Mouse (Mus musculus): ENCODE data around the gene Ahr.

Gene Ahr

DNA sequence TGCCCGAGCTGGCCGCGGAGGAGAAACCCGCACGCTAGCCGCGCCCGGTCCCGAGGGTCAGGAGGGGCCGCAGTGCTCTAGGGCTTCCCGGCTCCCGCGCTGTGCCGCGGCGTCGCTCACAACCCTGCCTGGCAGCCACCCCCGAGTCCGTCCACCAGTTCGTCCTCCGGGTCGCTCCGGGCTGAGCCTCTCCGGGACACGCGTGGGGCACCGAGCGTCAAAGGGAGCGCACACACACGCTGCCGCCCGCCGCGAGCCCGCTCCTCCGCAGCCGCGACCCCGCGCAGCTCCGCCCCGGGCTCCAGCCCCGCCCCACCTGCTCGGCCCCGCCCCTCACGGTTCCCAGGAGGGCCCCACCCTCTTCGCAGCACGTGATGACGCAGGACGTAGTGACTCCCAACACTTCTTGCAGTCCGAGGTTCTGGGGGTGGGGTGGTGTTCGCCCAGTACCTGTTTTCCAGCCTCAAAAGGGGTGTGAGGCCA is at the start of gene Ahr:
Gene Ahr (minus strand): TSS at position 285 of the 483 bp plus-strand sequence.
- DNase-seq, result peak; percentile 80 to 85

DNA sequence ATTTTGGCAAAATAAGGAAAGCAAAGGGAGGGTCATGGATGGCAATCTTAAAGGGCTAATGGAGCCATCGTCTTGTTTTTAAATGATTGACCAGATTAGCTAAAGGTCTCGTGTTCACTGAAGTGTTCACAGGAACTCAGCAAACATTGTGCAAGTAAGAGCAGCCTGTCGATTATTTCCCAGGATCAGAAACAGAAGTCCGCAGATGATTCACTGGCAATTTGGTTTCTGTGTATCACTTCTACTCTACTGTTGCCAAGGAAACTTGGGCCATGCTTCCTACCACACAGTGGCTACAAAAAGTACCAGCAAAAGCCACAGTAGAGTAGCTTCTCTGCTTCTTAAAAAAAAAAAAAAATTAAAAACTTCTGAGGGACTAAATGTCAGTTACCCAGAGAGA is 44.0 kb upstream of the Ahr start:
- DNase-seq, result peak; percentile 10 to 11

DNA sequence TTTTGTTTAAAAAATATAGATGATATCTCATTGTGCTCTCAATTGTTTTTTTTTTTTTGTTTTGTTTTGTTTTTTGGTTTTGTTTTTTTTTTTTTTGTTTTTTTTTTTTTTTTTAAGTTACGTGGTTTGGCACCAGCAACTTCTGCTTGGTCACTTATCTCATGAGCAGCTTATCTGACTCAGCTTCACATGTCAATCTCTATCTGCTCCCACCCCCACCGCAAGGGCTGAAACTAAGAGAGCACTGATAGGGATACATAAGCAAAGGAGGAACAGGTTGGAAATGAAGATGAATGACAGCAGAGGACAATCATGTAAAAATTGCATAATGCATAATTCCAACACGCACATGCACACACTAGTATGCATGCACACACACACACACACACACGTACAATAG is 41.3 kb upstream of the Ahr start:
- DNase-seq, result no peak

- no peak for DNase-seq
These were observed 38.9 kb upstream of the Ahr start for GRCm38 (mm10) chr12:35573713-35574112.

DNA sequence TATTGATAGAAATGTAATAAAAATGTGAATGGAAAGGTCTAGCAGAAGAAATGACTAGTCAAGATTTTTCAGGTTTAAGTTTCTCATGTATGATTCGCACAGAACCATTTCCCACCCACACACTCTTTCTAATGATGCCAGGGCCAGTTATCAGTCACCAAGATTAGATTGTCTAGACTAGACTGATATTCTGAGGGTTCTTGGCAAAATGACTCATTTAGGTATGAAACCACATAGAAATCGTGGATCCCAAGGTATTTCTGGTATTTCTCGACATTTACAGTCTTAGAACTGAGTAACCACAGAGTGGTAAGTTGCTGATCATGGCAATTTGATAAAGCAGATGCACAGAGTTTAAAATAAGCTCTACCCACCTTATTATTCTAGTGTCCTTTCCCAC is 28.0 kb upstream of the Ahr start:
- no peak for DNase-seq

- no peak for DNase-seq
These were observed 24.0 kb upstream of the Ahr start for GRCm38 (mm10) chr12:35558868-35559267.

DNA sequence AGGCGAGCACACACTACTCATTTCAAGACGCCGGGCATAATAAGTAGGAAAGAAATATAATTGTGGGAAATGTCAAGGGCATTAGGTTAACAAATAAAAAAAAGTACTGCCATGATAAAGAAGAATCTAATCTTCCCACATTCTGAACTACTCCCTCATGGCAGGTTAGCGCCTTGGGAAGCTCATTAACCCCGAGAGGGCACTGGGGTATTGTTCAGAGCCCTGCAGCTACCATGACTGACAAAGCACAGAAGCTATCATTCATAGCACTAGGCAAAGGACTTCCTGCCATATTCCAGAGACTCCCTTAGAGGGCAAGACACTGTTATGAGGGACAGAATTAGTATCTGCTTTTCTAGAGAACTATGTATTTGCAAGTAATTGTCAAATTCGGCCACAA is 21.1 kb upstream of the Ahr start:
- no peak for DNase-seq

GRCm38 (mm10) chr12:35554309-35554708 is 19.5 kb upstream of the Ahr start:
- DNase-seq, result no peak

GRCm38 (mm10) chr12:35553174-35553573 is 18.3 kb upstream of the Ahr start:
- no peak for DNase-seq

DNA sequence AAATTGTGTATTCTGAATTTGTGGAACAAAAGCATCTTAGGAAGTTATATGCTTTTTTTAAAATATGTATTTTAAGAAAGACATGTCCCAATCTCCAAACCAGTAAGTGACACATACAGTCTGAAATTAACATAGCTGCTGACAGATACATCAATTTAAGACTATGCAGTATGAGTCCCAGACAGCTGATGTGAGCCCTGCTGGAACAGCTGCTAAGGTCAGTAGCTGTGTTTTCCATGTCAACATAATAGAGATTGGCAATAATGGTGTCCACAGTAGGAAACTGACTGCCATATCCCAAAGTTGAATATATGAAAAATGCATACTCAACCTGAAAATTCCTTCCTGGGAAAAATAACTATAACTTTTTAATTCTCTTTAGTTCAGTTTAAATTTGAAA is 15.5 kb upstream of the Ahr start:
- no peak for DNase-seq

DNA sequence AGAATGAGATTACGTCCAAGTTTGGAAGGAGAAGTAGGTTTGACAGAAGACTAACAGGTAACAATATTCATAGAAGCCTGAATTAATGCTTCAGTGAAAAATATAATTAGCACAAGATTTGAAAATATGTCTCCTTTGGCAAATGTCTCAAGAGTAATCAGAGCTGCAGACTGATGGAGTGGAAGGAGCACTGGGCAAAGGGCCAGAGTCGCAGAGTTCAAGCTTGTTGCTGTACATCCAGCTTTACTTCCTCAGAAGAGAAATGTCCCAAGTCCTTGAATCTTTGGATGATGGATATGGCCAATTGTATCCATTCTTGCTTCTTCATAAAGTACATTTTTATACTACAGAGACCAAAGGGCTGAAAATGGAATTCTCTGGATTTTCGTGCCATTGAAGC is 8.0 kb upstream of the Ahr start:
- no peak for DNase-seq

- no peak for DNase-seq
These were observed 4.0 kb upstream of the Ahr start for GRCm38 (mm10) chr12:35538843-35539242.

GRCm38 (mm10) chr12:35534114-35534753 is 604 bp downstream of the Ahr start:
- DNase-seq, result peak; percentile 46 to 54

DNA sequence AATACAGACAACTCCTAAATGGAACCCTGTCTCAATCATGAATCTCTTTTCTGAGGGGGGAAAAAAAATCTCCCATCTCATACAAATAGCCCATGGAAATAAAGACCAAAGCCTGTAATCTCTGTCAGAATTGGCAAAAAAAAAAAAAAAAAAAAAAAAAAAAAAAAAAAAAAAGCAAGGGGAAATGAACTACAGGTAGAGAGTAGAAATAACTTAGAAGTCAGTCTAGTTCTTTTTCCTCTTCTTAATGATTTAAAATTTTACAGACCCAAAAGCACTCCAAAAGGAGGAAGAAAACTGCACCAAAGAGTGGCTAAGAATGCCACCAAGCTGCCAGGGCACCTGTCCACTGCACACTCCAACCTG is 1.1 kb downstream of the Ahr start:
- no peak for DNase-seq

GRCm38 (mm10) chr12:35533133-35533532 is 1.7 kb downstream of the Ahr start:
- peak in 1 of 2 experiments; percentile 4 for DNase-seq

DNA sequence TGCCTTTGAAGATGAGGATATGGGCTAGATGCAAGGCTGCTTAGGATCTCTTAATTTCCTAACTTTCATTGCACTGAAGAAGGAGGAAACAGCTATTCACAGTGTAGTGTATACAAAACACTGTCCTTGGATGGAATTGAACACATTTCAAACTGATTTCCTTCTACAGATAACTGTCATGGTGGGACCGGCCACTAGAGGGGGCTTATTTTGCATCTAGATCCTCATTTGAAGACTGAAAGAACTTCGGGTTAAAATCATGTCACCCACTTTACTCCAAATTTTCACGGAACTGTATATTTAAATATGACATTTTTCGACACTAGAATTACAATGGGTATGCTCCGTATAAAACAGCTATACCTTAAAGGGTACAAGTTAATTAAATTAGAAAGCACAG is 2.7 kb downstream of the Ahr start:
- peak; percentile 45 to 83 for DNase-seq

- DNase-seq, result no peak
These were observed 4.3 kb downstream of the Ahr start for GRCm38 (mm10) chr12:35530587-35530986.

DNA sequence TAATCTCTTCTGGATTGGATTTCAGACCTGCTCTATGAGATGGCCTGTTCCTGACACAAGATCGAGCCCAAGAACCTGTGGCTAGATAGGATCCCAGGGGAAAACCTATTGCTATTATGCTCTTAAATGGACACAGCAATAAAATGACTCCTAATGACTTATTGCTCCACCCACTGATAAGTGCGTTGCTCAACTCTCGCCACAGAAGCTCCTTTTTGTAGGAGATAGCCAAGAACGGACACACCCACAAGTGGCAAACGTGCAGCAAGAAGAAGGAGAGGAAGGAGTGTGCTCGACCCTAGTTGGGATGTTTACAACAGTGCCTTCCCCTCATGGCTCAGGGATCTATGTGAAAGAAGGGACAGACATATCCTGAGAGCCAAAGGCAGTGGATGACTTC is 7.4 kb downstream of the Ahr start:
- DNase-seq, result no peak

DNA sequence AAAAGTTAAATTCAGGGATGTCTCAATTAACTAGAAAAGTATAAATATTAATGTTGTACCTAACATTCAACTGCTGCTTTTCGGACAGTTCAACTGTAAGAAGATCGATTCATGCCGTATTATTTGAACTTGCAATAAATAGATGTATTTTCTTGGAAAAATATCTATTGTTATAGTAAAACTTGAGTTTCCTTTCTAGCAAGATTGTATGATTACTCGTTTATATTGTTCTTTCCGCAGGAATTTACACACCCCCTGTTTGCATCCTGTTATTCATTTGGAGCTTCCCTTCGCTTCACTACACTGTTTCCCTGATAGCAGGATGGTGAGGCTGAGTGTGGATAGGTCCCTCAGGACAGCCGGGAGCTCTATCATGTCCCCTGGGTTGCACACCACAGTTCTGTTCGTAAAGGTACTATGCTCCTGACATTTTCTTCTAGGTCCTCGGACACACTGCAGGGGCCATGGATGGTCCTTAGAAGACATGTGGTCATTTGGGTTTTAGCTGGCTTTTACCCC is 12.2 kb downstream of the Ahr start:
- no peak for DNase-seq

DNA sequence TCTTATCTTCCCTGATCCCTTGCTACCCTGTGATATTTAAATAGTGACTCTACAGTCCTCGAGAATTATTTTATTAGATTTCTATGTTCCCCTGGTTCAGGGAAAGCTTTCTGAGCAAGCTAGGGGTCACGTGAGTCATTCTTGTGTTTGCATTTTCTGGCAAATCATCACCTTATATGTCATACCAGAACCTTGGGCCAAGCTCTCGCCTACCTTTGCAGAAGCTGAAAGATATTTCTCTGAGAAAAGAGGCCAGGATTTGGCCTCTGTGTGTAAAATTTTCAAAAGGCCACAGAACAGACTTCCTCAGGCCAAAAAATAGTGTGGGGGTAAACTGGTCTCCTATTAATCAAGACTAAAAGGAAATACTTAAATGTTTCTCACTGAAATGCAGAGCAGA is 19.2 kb downstream of the Ahr start:
- no peak for DNase-seq

DNA sequence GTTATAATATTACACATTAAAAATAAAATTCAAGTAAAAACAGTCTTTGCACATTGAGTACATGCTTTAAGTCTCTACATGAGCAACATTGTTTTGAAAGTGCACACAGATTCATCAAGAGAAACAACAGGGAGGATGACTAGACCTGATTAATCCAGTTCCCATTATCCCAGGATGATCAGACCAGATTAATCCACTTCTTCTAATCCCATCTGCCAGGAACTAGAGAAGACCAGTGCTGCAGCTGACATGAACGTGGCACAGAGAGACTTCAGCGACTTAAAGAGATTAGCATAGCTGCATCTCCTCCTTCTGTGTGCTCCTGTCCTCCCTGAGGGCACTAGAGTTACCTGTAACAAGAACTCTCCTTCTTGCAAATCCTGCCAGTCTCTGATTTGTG is 20.2 kb downstream of the Ahr start:
- DNase-seq, result no peak

DNA sequence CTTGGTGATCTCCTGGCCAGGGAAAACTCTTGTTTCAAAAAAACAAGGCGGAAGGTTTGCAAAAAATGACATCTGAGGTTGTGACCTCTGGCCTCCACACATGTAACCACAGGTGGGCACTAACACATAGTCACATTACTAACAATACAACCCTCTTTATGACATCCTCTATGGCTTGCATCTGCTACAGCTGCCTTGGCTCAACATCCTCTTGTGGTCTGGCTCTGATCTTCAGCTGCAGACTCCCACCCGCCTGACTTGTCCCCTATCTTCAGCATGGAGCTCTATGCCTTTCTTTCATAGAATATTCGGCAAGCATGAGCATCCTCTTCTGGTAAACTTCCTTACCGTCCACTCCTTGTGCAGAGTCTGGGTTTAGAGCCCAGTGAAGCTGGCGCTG is 24.1 kb downstream of the Ahr start:
- no peak for DNase-seq

DNA sequence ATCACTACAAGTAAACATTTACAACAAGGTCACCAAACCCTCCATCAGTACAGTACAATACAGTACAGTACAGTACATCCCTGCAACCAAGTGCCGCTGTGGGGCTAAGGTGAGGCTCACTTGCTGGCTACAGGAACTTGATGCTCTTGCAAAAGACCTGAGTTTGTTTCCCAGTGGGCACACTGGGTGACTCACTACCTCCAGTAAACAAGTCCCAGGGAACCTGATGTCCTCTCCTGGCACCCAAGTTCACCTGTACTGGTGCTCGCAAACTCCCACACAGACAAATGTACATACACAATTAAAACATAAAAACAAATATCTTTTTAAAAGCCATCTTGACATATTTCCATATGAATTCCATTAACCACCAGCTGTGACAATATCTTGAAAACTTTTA is 28.5 kb downstream of the Ahr start:
- no peak for DNase-seq

DNA sequence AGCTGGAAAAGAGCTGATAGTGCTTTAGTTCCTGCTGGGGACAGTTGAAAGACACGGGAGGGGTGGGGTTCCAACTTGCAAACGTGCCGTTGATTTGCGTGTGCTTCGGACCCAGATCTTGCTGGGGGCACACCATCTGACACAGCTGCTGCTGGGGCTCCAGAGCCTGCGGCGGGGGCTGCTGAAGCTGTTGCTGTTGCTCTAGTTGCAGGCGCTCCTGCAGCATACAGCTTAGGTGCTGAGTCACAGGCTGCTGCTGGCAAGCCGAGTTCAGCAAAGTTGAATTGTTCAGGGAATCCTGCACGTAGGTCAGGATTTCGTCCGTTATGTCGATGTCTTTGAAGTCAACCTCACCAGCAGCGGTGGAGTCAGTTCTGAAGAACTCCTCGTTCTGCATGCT is 30.8 kb downstream of the Ahr start:
- DNase-seq, result no peak

DNA sequence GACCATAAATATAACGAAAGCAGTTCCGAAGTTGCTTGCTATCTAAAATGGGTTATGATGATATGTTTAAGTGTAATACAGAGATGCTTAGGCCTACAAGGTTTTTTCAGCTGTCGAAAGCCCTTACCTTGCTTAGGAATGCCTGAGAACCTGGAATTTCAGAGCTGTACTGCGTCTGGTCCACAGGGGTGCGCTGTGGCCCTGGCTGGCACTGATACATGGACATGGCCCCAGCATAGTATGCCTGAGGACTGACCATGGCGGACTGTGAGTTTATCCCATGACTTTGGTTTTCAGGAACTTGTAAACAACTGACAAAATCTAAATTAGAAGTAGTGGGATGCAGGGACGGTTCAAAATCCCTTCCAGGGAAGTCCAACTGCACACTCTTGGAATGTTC is 31.3 kb downstream of the Ahr start:
- peak in 1 of 2 experiments; percentile 8 for DNase-seq

All from kidney, adult 8-10 months (tissue).